Mouse (Mus musculus): ENCODE results near the gene Tasp1.

The Tasp1 gene

DNA sequence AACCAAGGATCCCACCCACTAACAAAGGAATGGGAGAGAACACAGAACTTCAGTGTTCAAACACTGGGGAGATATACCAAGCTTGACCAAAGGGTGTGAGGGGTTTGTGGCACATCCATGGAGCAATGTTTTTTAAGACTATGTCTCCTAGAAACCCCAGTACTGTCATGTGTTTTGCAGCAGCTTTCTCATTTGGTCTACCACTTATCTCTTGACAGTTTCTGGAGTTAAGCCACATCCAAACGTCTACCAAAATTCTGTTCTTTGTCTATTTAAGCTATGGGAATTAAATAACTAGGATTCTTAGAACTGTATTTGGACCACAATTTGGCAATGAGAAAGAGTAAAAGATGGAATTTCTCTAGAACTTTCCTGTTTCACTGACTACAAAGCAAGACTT, 282.1 kb downstream of the Tasp1 start:
- DNase-seq (ENCODE audit: low read depth in 2 of 2, low spot score in 2 of 2): no peak

All from CD8-positive naive resting alpha-beta T cell, adult 2 months (primary cell).